Mouse (Mus musculus): ENCODE results near the gene Glrx.
"Not testable (repeated sequence)": the region's sequence is repeated elsewhere in the genome, so short reads cannot be mapped to it uniquely, and the experiment has no call there.

Gene Glrx

GRCm38 (mm10) chr13:75839719-75840481 is at the start of gene Glrx:
Gene Glrx (plus strand): TSS chr13:75839868.
- DNase-seq (ENCODE audit: low spot score in 2 of 2): peak; percentile 75 to 86

GRCm38 (mm10) chr13:75790550-75791205 is 49.0 kb upstream of the Glrx start:
- DNase-seq (ENCODE audit: low spot score in 2 of 2): no peak

- no peak for DNase-seq (ENCODE audit: low spot score in 2 of 2)
Observed at GRCm38 (mm10) chr13:75793863-75794629, 45.6 kb upstream of the Glrx start.

GRCm38 (mm10) chr13:75797369-75798141 is 42.1 kb upstream of the Glrx start:
- DNase-seq (ENCODE audit: low spot score in 2 of 2): peak; percentile 89 to 91

- no peak for DNase-seq (ENCODE audit: low spot score in 2 of 2)
Observed at GRCm38 (mm10) chr13:75798413-75799302, 41.0 kb upstream of the Glrx start.

- DNase-seq (ENCODE audit: low spot score in 2 of 2): no peak
Observed at GRCm38 (mm10) chr13:75799421-75799820, 40.2 kb upstream of the Glrx start.

- no peak for DNase-seq (ENCODE audit: low spot score in 2 of 2)
Observed at GRCm38 (mm10) chr13:75807969-75808368, 31.7 kb upstream of the Glrx start.

- DNase-seq (ENCODE audit: low spot score in 2 of 2): no peak
Observed at GRCm38 (mm10) chr13:75809957-75810356, 29.7 kb upstream of the Glrx start.

- no peak for DNase-seq (ENCODE audit: low spot score in 2 of 2)
Observed at GRCm38 (mm10) chr13:75817183-75817582, 22.5 kb upstream of the Glrx start.

GRCm38 (mm10) chr13:75818486-75818885 is 21.2 kb upstream of the Glrx start:
- DNase-seq (ENCODE audit: low spot score in 2 of 2): no peak

- DNase-seq (ENCODE audit: low spot score in 2 of 2): no peak
Observed at GRCm38 (mm10) chr13:75818945-75819706, 20.5 kb upstream of the Glrx start.

- DNase-seq (ENCODE audit: low spot score in 2 of 2): no peak
Observed at GRCm38 (mm10) chr13:75819898-75820297, 19.8 kb upstream of the Glrx start.

GRCm38 (mm10) chr13:75822366-75822765 is 17.3 kb upstream of the Glrx start:
- not testable (repeated sequence) for DNase-seq (ENCODE audit: low spot score in 2 of 2)

GRCm38 (mm10) chr13:75823201-75823600 is 16.5 kb upstream of the Glrx start:
- no peak for DNase-seq (ENCODE audit: low spot score in 2 of 2)

- DNase-seq (ENCODE audit: low spot score in 2 of 2): no peak
Observed at GRCm38 (mm10) chr13:75824611-75825319, 14.9 kb upstream of the Glrx start.

- no peak for DNase-seq (ENCODE audit: low spot score in 2 of 2)
Observed at GRCm38 (mm10) chr13:75825388-75825787, 14.3 kb upstream of the Glrx start.

GRCm38 (mm10) chr13:75830708-75831107 is 9.0 kb upstream of the Glrx start:
- no peak for DNase-seq (ENCODE audit: low spot score in 2 of 2)

- DNase-seq (ENCODE audit: low spot score in 2 of 2): no peak
Observed at GRCm38 (mm10) chr13:75831710-75832109, 8.0 kb upstream of the Glrx start.

GRCm38 (mm10) chr13:75832697-75833096 is 7.0 kb upstream of the Glrx start:
- no peak for DNase-seq (ENCODE audit: low spot score in 2 of 2)

All from right cerebral cortex, postnatal 36 days (tissue).